Mouse (Mus musculus) CH12.LX (cell line): ENCODE results near the gene Dusp22. TPM values are rescaled to one million over a fixed set of nuclear protein-coding genes. Genes with fewer than 3 reads are reported as not detected.
A peak's percentile ranks its signal among the peaks of the same experiment; 100 is the strongest.

ENCODE experiments used
- DNase-seq: peaks from one replicate; pipeline ENCODE4 v3.0.0-alpha.2; 2013; ENCODE audit errors: extremely low read depth
- H3K27ac ChIP-seq: 2 replicates; pipeline ENCODE4 v1.5.1; 2012; ENCODE audit warnings: low read depth, mild to moderate bottlenecking, control low read depth, moderate library complexity; ENCODE audit not compliant: insufficient read depth
- H3K27me3 ChIP-seq: replicated peaks from 2 replicates; pipeline ENCODE3; 2012; ENCODE audit warnings: inconsistent platforms
- H3K36me3 ChIP-seq, 2 experiments: replicated peaks in 1 of 2; 2 replicates each; pipeline versions ENCODE3 to v1.6.1; 2012; ENCODE audit warnings: inconsistent platforms in 1 of 2, low read length in 1 of 2, mild to moderate bottlenecking in 1 of 2, mixed read lengths in 1 of 2, moderate library complexity in 1 of 2; ENCODE audit not compliant: control insufficient read depth in 1 of 2, insufficient read depth in 1 of 2
- H3K4me1 ChIP-seq, 2 experiments: 2 replicates each; pipeline ENCODE4 v1.6.1; 2012; ENCODE audit warnings: inconsistent platforms in 1 of 2, moderate library complexity in 1 of 2; ENCODE audit not compliant: insufficient read depth in 2 of 2, control insufficient read depth in 1 of 2
- H3K4me2 ChIP-seq: 2 replicates; pipeline ENCODE4 v1.6.1; 2012; ENCODE audit warnings: low read depth, mild to moderate bottlenecking, control low read depth; ENCODE audit not compliant: poor library complexity, insufficient read depth, severe bottlenecking
- H3K4me3 ChIP-seq, 3 experiments: fragments of 150-350 bp in 1 of 3; sonication (generic) in 1 of 3; replicated peaks in 1 of 3; 2 replicates each; pipeline versions ENCODE3 to v1.5.1; 2011 to 2012; ENCODE audit warnings: low read depth in 2 of 3, low read length in 2 of 3, mild to moderate bottlenecking in 2 of 3, moderate library complexity in 2 of 3, control low read depth in 1 of 3, improper control_type of control experiment in 1 of 3, inconsistent platforms in 1 of 3, mixed read lengths in 1 of 3; ENCODE audit not compliant: poor library complexity in 1 of 3
- H3K79me2 ChIP-seq: replicated peaks from 2 replicates; pipeline ENCODE4 v1.6.1; 2012; ENCODE audit warnings: mild to moderate bottlenecking, moderate library complexity; ENCODE audit not compliant: control insufficient read depth, poor library complexity, insufficient read depth, severe bottlenecking; ENCODE audit errors: extremely low read depth
- H3K9ac ChIP-seq: 2 replicates; pipeline ENCODE4 v1.6.1; 2012; ENCODE audit warnings: low read depth, mild to moderate bottlenecking, control low read depth, moderate library complexity; ENCODE audit not compliant: insufficient read depth
- H3K9me3 ChIP-seq: replicated peaks from 2 replicates; pipeline ENCODE3; 2012; ENCODE audit warnings: low read length, inconsistent platforms, mixed read lengths
- BHLHE40 ChIP-seq: IDR thresholded peaks from 2 replicates; pipeline ENCODE4 v1.6.1; 2011; ENCODE audit warnings: mild to moderate bottlenecking, low read depth, low read length, improper control_type of control experiment
- CHD1 ChIP-seq: IDR thresholded peaks from 2 replicates; pipeline ENCODE4 v1.6.1; 2012; ENCODE audit warnings: low read depth, low read length, improper control_type of control experiment, inconsistent platforms
- CHD2 ChIP-seq: IDR thresholded peaks from 2 replicates; pipeline ENCODE4 v1.6.1; 2011; ENCODE audit warnings: low read length, improper control_type of control experiment
- ELF1 ChIP-seq: IDR thresholded peaks from 2 replicates; pipeline ENCODE4 v1.6.1; 2014; ENCODE audit warnings: low read depth, mild to moderate bottlenecking, inconsistent platforms, low read length, improper control_type of control experiment
- EP300 ChIP-seq: IDR thresholded peaks from 2 replicates; pipeline ENCODE4 v1.6.1; 2011; ENCODE audit warnings: low read length, improper control_type of control experiment
- ETS1 ChIP-seq: conservative IDR thresholded peaks from 2 replicates; pipeline ENCODE4 v1.6.1; 2012; ENCODE audit warnings: low read depth, mild to moderate bottlenecking, inconsistent platforms, low read length, improper control_type of control experiment, moderate library complexity
- GABPA ChIP-seq: IDR thresholded peaks from 2 replicates; pipeline ENCODE4 v1.6.1; 2012; ENCODE audit warnings: low read depth, low read length, improper control_type of control experiment, inconsistent platforms; ENCODE audit not compliant: insufficient replicate concordance
- HCFC1 ChIP-seq: IDR thresholded peaks from 2 replicates; pipeline ENCODE4 v1.6.1; 2012; ENCODE audit warnings: low read depth, mild to moderate bottlenecking, inconsistent platforms, low read length, improper control_type of control experiment
- IRF4 ChIP-seq: IDR thresholded peaks from 2 replicates; pipeline ENCODE4 v1.6.1; 2014; ENCODE audit warnings: low read depth, mild to moderate bottlenecking, inconsistent platforms, low read length, improper control_type of control experiment
- JUND ChIP-seq: conservative IDR thresholded peaks from 2 replicates; pipeline ENCODE4 v1.6.1; 2011; ENCODE audit warnings: low read depth, low read length, improper control_type of control experiment
- MAFK ChIP-seq: IDR thresholded peaks from 2 replicates; pipeline ENCODE4 v1.6.1; 2011; ENCODE audit warnings: low read length, improper control_type of control experiment; ENCODE audit not compliant: insufficient replicate concordance
- MEF2A ChIP-seq: IDR thresholded peaks from 2 replicates; pipeline ENCODE4 v1.6.1; 2014; ENCODE audit warnings: low read depth, mild to moderate bottlenecking, inconsistent platforms, low read length, improper control_type of control experiment, borderline replicate concordance
- MXI1 ChIP-seq: IDR thresholded peaks from 2 replicates; pipeline ENCODE4 v1.6.1; 2011; ENCODE audit warnings: mild to moderate bottlenecking, low read depth, low read length, improper control_type of control experiment
- MYC ChIP-seq: IDR thresholded peaks from 2 replicates; pipeline ENCODE4 v1.6.1; 2011; ENCODE audit warnings: low read depth, mild to moderate bottlenecking, improper control_type of control experiment, low read length
- NRF1 ChIP-seq: IDR thresholded peaks from 2 replicates; pipeline ENCODE4 v1.6.1; 2014; ENCODE audit warnings: low read depth, mild to moderate bottlenecking, inconsistent platforms, low read length, improper control_type of control experiment, moderate library complexity
- PAX5 ChIP-seq: IDR thresholded peaks from 2 replicates; pipeline ENCODE4 v1.6.1; 2012; ENCODE audit warnings: low read length, inconsistent platforms, mixed read lengths
- POLR2A ChIP-seq: IDR thresholded peaks from 2 replicates; pipeline ENCODE4 v1.6.1; 2011; ENCODE audit warnings: low read depth, mild to moderate bottlenecking, improper control_type of control experiment, low read length
- POLR2AphosphoS2 ChIP-seq: IDR thresholded peaks from 2 replicates; pipeline ENCODE4 v1.6.1; 2011; ENCODE audit warnings: low read depth, low read length, improper control_type of control experiment
- RAD21 ChIP-seq: IDR thresholded peaks from 2 replicates; pipeline ENCODE4 v1.6.1; 2011; ENCODE audit warnings: low read depth, mild to moderate bottlenecking, low read length, improper control_type of control experiment, moderate library complexity
- SIN3A ChIP-seq: IDR thresholded peaks from 2 replicates; pipeline ENCODE4 v1.6.1; 2012; ENCODE audit warnings: low read length, improper control_type of control experiment, inconsistent platforms
- SMC3 ChIP-seq: IDR thresholded peaks from 2 replicates; pipeline ENCODE4 v1.6.1; 2011; ENCODE audit warnings: low read depth, low read length, improper control_type of control experiment
- TBP ChIP-seq: conservative IDR thresholded peaks from 2 replicates; pipeline ENCODE4 v1.6.1; 2011; ENCODE audit warnings: low read depth, low read length, improper control_type of control experiment
- TCF12 ChIP-seq: IDR thresholded peaks from 2 replicates; pipeline ENCODE4 v1.6.1; 2014; ENCODE audit warnings: low read depth, mild to moderate bottlenecking, inconsistent platforms, low read length, improper control_type of control experiment
- UBTF ChIP-seq: IDR thresholded peaks from 2 replicates; pipeline ENCODE4 v1.6.1; 2012; ENCODE audit warnings: low read depth, mild to moderate bottlenecking, inconsistent platforms, low read length, improper control_type of control experiment, moderate library complexity
- USF2 ChIP-seq: conservative IDR thresholded peaks from 2 replicates; pipeline ENCODE4 v1.6.1; 2011; ENCODE audit warnings: low read depth, low read length, improper control_type of control experiment
- ZC3H11A ChIP-seq: IDR thresholded peaks from 2 replicates; pipeline ENCODE4 v1.6.1; 2012; ENCODE audit warnings: low read depth, mild to moderate bottlenecking, inconsistent platforms, low read length, improper control_type of control experiment
- ZNF384 ChIP-seq: IDR thresholded peaks from 2 replicates; pipeline ENCODE4 v1.6.1; 2012; ENCODE audit warnings: low read depth, low read length, improper control_type of control experiment, inconsistent platforms
- dilution Hi-C: fragments of 300-500 bp; cut with MboI; formaldehyde crosslinking; loops from 2 replicates; pipeline ENCODE4 v1.14.3; 2020; ENCODE audit warnings: low sequenced_read_pairs; ENCODE audit not compliant: extremely low pct_unique_long_range_greater_than_20kb, extremely low pct_ligation_motif_present
- in situ Hi-C: fragments of 300-500 bp; cut with MboI; formaldehyde crosslinking; loops from 3 replicates; pipeline ENCODE4 v1.14.3; 2019; ENCODE audit warnings: low sequenced_read_pairs, low pct_ligation_motif_present, low pct_unique_long_range_greater_than_20kb, mixed read lengths
- polyA plus RNA-seq: library from polyadenylated mRNA; unstranded; fragments of >175 nt; gene quantifications from 2 replicates; pipeline ENCODE4 v1.2.1, GENCODE M21; 2012; ENCODE audit warnings: low read depth; ENCODE audit not compliant: insufficient read length
- total RNA-seq, 2 experiments: library from RNA; depleted of rRNA; stranded (reverse); fragments of 300-350 nt in 1 of 2; fragments of >200 nt in 1 of 2; gene quantifications; 2 replicates each; pipeline ENCODE4 v1.2.3; 2012 to 2014

Dusp22 gene
- total and polyA plus RNA-seq, 3 experiments, result 18.0 to 28.7 (median 22.5) TPM

GRCm38 (mm10) chr13:30684614-30685122 is 24.9 kb downstream of the Dusp22 start:
- in situ Hi-C loops, result no loop called here
- H3K4me2 ChIP-seq, result 0 out of 2 replicates have a peak overlapping the region, but pooled peaks have one; percentile 8
- no peaks in the 10 kb centered on the region for H3K9me3 ChIP-seq
- dilution Hi-C loops, result no loop called here
- H3K9ac ChIP-seq, result no peak overlapping the region
- TF ChIP-seq HCFC1 (no peak), MEF2A (peak; percentile 53; the same call in 1 of the 2 replicates), CHD2 (no peak; the same call in 1 of the 2 replicates), GABPA (no peak), BHLHE40 (peak; percentile 56; the same call in 1 of the 2 replicates), JUND (peak; percentile 47), UBTF (no peak), USF2 (no peak), MAFK (no peak), PAX5 (no peak), MYC (0 out of 2 replicates have a peak, but pooled peaks have one; percentile 22), TCF12 (peak; percentile 87), EP300 (peak; percentile 69; the same call in 1 of the 2 replicates), SMC3 (no peak), IRF4 (peak; percentile 23), RAD21 (no peak), TBP (no peak), SIN3A (peak; percentile 33; the same call in 1 of the 2 replicates), ZC3H11A (no peak), MXI1 (no peak), POLR2AphosphoS2 (no peak), ETS1 (peak; percentile 66), CHD1 (no peak), POLR2A (0 out of 2 replicates have a peak, but pooled peaks have one; percentile 32), NRF1 (no peak), ELF1 (no peak), ZNF384 (no peak)
- peak overlapping the region; percentile 76 for H3K27ac ChIP-seq
- H3K79me2 ChIP-seq, result 0 out of 2 replicates have a peak, but pooled peaks cover 2% of the 10 kb centered on the region
- peaks cover 8 to 29% of the 10 kb centered on the region in 2 experiments for H3K36me3 ChIP-seq
- peaks cover 65 to 90% of the 10 kb centered on the region in 2 experiments for H3K4me1 ChIP-seq
- H3K27me3 ChIP-seq, result no peaks in the 10 kb centered on the region
- no peak overlapping the region for H3K4me3 ChIP-seq
- DNase-seq, result peak; percentile 40
